Mouse (Mus musculus): ENCODE data around the gene Sgms1. TPM values are rescaled to one million over a fixed set of nuclear protein-coding genes. Genes with fewer than 3 reads are reported as not detected.

Gene Sgms1
- polyA plus RNA-seq, 1 experiment: 15.8 TPM

DNA sequence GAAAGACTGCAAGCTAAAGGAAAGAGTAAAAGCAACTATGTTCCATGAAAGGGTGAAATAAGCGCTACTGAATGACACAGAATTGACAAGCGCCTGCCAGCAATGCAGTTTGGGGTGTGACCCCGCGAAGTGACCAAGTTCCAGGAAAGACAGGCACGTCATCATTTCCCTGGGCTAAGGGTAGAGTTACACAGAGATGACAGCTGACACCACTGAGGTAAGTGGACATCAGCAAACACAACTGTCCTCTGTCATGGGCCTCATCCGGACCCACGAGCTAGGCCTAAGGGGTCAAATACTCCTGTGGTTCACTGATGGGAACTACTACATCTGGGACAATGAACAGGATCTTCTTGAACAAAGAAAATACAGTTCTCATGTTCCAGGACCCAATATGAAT is 136.5 kb downstream of the Sgms1 start:
- Histone ChIP-seq H3K36me3 (ENCODE audit: control insufficient read depth, insufficient read depth, low read length) (no peaks in the 10 kb centered on the region), H3K27ac (ENCODE audit: insufficient read depth, low read length) (peak overlapping the region; percentile 45), H3K27me3 (ENCODE audit: control insufficient read depth, insufficient read depth, low read length) (no peaks in the 10 kb centered on the region), H3K4me1 (ENCODE audit: control insufficient read depth, insufficient read depth, insufficient read length) (peaks cover 46% of the 10 kb centered on the region), H3K4me3 (ENCODE audit: extremely low read depth, insufficient read depth, insufficient read length) (no peak overlapping the region)
- 93% methylated on average over 7 of the region's 7 CpGs for WGBS
- TF ChIP-seq CTCF (IDR thresholded peaks at IDR 0.05; ENCODE audit: extremely low read depth, insufficient read depth, insufficient read length, insufficient replicate concordance) (no peak), POLR2A (IDR thresholded peaks at IDR 0.05; ENCODE audit: low read depth, low read length) (no peak)
- DNase-seq (ENCODE audit: low read depth in 1 of 2, low spot score in 2 of 2): no peak

DNA sequence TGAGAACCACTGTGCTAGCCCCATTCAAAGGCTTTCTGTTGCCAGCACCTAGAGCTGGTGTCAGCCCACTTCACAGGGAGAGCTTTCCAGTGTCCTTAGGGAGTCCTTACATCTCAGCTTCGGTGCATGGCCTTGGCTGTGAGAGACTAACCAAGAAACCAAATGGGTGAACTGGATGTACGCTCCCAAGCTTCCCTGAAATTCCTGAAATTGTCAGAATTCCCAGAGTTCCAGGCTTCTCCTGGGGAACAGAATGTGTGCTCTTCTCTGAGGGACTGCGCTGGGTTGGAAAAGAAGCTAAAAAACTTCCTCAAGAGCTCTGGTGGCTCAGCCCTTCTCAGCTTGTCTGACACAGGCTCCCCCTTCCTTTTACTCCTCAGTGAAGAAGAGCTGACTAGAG is 137.1 kb downstream of the Sgms1 start:
- 81% methylated on average over 3 of the region's 3 CpGs for WGBS
- TF ChIP-seq CTCF (IDR thresholded peaks at IDR 0.05; ENCODE audit: extremely low read depth, insufficient read depth, insufficient read length, insufficient replicate concordance): no peak
- no peak for TF ChIP-seq POLR2A (IDR thresholded peaks at IDR 0.05; ENCODE audit: low read depth, low read length)
- H3K27ac ChIP-seq (ENCODE audit: insufficient read depth, low read length): peak overlapping the region; percentile 45
- DNase-seq (ENCODE audit: low read depth in 1 of 2, low spot score in 2 of 2): no peak
- H3K27me3 ChIP-seq (ENCODE audit: control insufficient read depth, insufficient read depth, low read length): no peaks in the 10 kb centered on the region
- H3K4me3 ChIP-seq (ENCODE audit: extremely low read depth, insufficient read depth, insufficient read length): no peak overlapping the region
- peaks cover 43% of the 10 kb centered on the region for H3K4me1 ChIP-seq (ENCODE audit: control insufficient read depth, insufficient read depth, insufficient read length)
- H3K36me3 ChIP-seq (ENCODE audit: control insufficient read depth, insufficient read depth, low read length): no peaks in the 10 kb centered on the region

DNA sequence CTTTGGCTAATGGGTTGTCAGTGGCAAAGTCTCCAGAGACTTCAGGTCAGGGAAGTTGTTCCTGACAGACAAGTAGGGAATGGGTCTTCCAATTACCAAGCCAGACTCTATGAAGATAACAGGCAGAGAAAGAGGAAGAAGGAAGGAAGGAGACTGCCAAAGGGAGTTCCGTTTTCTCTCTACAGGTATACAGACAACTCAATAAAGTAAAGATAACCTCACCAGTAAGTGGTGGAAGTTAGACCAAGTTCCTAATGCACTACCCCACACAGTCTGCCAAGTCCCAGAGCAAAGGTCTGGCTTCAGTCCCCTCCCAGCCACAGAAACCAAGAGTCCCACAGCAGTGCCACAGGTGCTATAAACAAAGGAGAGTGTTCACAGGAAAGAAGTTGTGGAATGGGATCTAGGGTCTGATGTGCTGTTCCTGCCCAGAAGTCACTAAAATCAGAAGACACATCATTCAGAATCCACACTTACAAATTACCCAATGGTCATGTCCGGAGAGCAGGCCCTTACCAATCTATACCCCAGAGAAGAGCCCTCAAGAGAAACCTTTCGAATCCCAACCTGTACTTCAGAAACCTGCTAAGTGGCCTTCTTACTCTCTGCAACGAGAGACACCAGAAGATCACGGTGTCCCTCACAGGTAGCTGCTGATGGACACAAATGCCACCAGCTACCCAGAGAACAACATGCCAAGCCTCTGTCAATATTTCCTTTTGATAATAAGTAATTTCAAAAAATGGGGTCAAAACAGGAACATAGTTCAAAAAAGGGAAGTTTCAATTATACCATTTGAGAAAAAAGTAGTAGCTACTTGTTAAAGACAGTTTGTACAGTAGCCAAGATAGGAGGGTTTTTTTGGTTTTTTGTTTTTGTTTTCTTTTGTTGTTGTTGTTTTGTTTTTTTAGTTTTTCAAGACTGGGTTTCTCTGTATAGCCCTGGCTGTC is 140.1 kb downstream of the Sgms1 start:
- Histone ChIP-seq H3K27me3 (ENCODE audit: control insufficient read depth, insufficient read depth, low read length) (no peaks in the 10 kb centered on the region), H3K36me3 (ENCODE audit: control insufficient read depth, insufficient read depth, low read length) (no peaks in the 10 kb centered on the region), H3K27ac (ENCODE audit: insufficient read depth, low read length) (peak overlapping the region; percentile 79), H3K4me1 (ENCODE audit: control insufficient read depth, insufficient read depth, insufficient read length) (peaks cover 25% of the 10 kb centered on the region), H3K4me3 (ENCODE audit: extremely low read depth, insufficient read depth, insufficient read length) (no peak overlapping the region)
- 44% methylated on average over 5 of the region's 5 CpGs for WGBS
- no peak for DNase-seq (ENCODE audit: low read depth in 1 of 2, low spot score in 2 of 2)
- TF ChIP-seq CTCF (IDR thresholded peaks at IDR 0.05; ENCODE audit: extremely low read depth, insufficient read depth, insufficient read length, insufficient replicate concordance) (no peak), POLR2A (IDR thresholded peaks at IDR 0.05; ENCODE audit: low read depth, low read length) (no peak)

DNA sequence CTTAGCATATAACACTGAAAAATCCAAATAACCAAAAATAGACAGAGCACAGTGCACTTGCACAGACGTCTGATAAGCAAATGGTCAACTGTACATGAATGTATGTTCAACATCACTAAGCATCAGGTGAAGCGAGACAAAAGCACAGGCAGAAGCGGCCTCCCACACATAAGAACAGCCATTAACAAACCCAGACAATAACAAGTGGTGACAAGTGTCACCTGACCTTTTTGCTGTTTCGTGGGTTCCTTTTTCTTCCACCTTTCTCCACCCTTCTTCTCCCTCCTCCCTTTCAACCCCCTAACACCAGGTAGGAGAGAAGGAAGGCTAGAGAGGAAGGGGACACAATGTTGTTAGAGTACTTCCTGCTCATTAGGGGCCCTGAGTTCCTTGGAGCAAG is 144.6 kb downstream of the Sgms1 start:
- no peak overlapping the region for H3K4me3 ChIP-seq (ENCODE audit: extremely low read depth, insufficient read depth, insufficient read length)
- 30% methylated on average over 4 of the region's 4 CpGs for WGBS
- no peak for TF ChIP-seq POLR2A (IDR thresholded peaks at IDR 0.05; ENCODE audit: low read depth, low read length)
- no peak for TF ChIP-seq CTCF (IDR thresholded peaks at IDR 0.05; ENCODE audit: extremely low read depth, insufficient read depth, insufficient read length, insufficient replicate concordance)
- H3K27ac ChIP-seq (ENCODE audit: insufficient read depth, low read length): peak overlapping the region; percentile 69; the same call in 1 of the 2 replicates
- no peaks in the 10 kb centered on the region for H3K27me3 ChIP-seq (ENCODE audit: control insufficient read depth, insufficient read depth, low read length)
- no peak for DNase-seq (ENCODE audit: low read depth in 1 of 2, low spot score in 2 of 2)
- H3K36me3 ChIP-seq (ENCODE audit: control insufficient read depth, insufficient read depth, low read length): no peaks in the 10 kb centered on the region
- peaks cover 21% of the 10 kb centered on the region for H3K4me1 ChIP-seq (ENCODE audit: control insufficient read depth, insufficient read depth, insufficient read length)

DNA sequence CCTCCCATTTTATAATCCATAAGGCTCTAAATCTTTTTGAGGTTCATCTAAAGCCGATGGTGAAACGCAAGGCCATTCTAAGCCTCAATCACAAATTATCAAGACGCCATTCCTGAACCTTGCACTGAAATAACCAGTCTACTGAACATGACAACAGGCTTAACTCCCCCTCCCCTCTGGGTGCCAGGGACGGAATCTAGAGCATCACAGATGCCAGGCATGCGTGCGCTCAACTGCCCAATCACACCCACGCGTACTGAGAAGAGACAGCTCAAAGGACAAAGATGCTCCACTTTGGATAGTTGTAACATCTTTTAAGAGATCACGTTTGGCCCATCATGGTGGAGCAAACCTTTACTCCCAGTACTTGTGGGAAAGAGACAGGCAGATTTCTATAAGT is 146.3 kb downstream of the Sgms1 start:
- no peak for TF ChIP-seq POLR2A (IDR thresholded peaks at IDR 0.05; ENCODE audit: low read depth, low read length)
- no peak for TF ChIP-seq CTCF (IDR thresholded peaks at IDR 0.05; ENCODE audit: extremely low read depth, insufficient read depth, insufficient read length, insufficient replicate concordance)
- DNase-seq (ENCODE audit: low read depth in 1 of 2, low spot score in 2 of 2): no peak
- Histone ChIP-seq H3K4me1 (ENCODE audit: control insufficient read depth, insufficient read depth, insufficient read length) (peaks cover 27% of the 10 kb centered on the region), H3K27ac (ENCODE audit: insufficient read depth, low read length) (peak overlapping the region; percentile 3; the same call in 1 of the 2 replicates), H3K36me3 (ENCODE audit: control insufficient read depth, insufficient read depth, low read length) (no peaks in the 10 kb centered on the region), H3K27me3 (ENCODE audit: control insufficient read depth, insufficient read depth, low read length) (no peaks in the 10 kb centered on the region), H3K4me3 (ENCODE audit: extremely low read depth, insufficient read depth, insufficient read length) (no peak overlapping the region)
- 96% methylated on average over 9 of the region's 9 CpGs for WGBS

DNA sequence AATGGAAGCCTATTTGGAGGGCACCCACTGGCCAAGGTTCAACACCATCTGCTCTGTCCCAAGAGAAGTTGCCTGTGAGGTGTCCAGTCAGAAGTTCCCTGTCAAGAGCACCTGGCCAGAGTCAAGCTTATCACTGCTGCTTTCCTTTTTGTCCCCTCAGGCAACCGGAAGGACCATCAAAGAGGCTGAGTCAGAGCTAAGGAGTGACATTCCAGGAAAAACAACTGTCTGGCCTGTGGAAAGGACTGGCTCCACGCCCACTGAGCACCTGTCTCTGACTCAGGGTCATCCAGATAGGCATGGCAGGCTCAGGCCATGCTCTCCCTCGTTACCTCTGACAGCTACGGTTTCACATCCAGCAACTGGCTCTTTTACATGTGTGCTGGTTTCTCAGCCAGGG is 147.4 kb downstream of the Sgms1 start:
- no peak for TF ChIP-seq CTCF (IDR thresholded peaks at IDR 0.05; ENCODE audit: extremely low read depth, insufficient read depth, insufficient read length, insufficient replicate concordance)
- no peak for TF ChIP-seq POLR2A (IDR thresholded peaks at IDR 0.05; ENCODE audit: low read depth, low read length)
- no peaks in the 10 kb centered on the region for H3K27me3 ChIP-seq (ENCODE audit: control insufficient read depth, insufficient read depth, low read length)
- peak overlapping the region; percentile 15; the same call in 1 of the 2 replicates for H3K27ac ChIP-seq (ENCODE audit: insufficient read depth, low read length)
- H3K4me3 ChIP-seq (ENCODE audit: extremely low read depth, insufficient read depth, insufficient read length): no peak overlapping the region
- DNase-seq (ENCODE audit: low read depth in 1 of 2, low spot score in 2 of 2): no peak
- H3K36me3 ChIP-seq (ENCODE audit: control insufficient read depth, insufficient read depth, low read length): no peaks in the 10 kb centered on the region
- H3K4me1 ChIP-seq (ENCODE audit: control insufficient read depth, insufficient read depth, insufficient read length): peaks cover 29% of the 10 kb centered on the region
- WGBS: 77% methylated on average over 4 of the region's 4 CpGs
